Mouse (Mus musculus) adrenal gland, postnatal 36 days (tissue): Measurements from ENCODE around the gene Rft1. TPM values are rescaled to one million over a fixed set of nuclear protein-coding genes. Genes with fewer than 3 reads are reported as not detected.
A peak's percentile ranks its signal among the peaks of the same experiment; 100 is the strongest.
"Not testable (repeated sequence)": the region's sequence is repeated elsewhere in the genome, so short reads cannot be mapped to it uniquely, and the experiment has no call there.

Experiments used
- DNase-seq, 2 experiments: peaks; one replicate each; pipeline ENCODE4 v3.0.0; 2021; ENCODE audit warnings: mixed read lengths in 1 of 2
- total RNA-seq, 2 experiments: library from RNA; stranded (reverse); gene quantifications; 2 replicates each; pipeline ENCODE4 v1.2.3; 2021

The Rft1 gene
- total RNA-seq, 2 experiments from 2014 or later, result 25.5 to 33.2 TPM

GRCm38 (mm10) chr14:30671986-30672312, 17.8 kb downstream of the Rft1 start:
- DNase-seq, result peak; percentile 90 to 92

- DNase-seq, result no peak
Measured at GRCm38 (mm10) chr14:30674947-30675346, 20.8 kb downstream of the Rft1 start.

- DNase-seq, result peak; percentile 68 to 69
Measured at GRCm38 (mm10) chr14:30682131-30682530, 28.0 kb downstream of the Rft1 start.

- no peak for DNase-seq
Measured at GRCm38 (mm10) chr14:30690685-30691084, 36.5 kb downstream of the Rft1 start.

- DNase-seq, result peak; percentile 50 to 61
Measured at GRCm38 (mm10) chr14:30692439-30692838, 38.3 kb downstream of the Rft1 start.

- DNase-seq, result no peak
Measured at GRCm38 (mm10) chr14:30694786-30695185, 40.6 kb downstream of the Rft1 start.

GRCm38 (mm10) chr14:30695609-30696008, 41.4 kb downstream of the Rft1 start:
- peak; percentile 92 for DNase-seq

GRCm38 (mm10) chr14:30697407-30698052, 43.4 kb downstream of the Rft1 start:
- no peak for DNase-seq

GRCm38 (mm10) chr14:30699656-30700055, 45.5 kb downstream of the Rft1 start:
- peak; percentile 75 to 81 for DNase-seq

GRCm38 (mm10) chr14:30702512-30702911, 48.4 kb downstream of the Rft1 start:
- DNase-seq, result no peak

- DNase-seq, result no peak
Measured at GRCm38 (mm10) chr14:30703079-30703478, 48.9 kb downstream of the Rft1 start.

GRCm38 (mm10) chr14:30704098-30704855, 50.1 kb downstream of the Rft1 start:
- DNase-seq, result no peak

GRCm38 (mm10) chr14:30711892-30712291, 57.7 kb downstream of the Rft1 start:
- no peak for DNase-seq

- DNase-seq, result no peak
Measured at GRCm38 (mm10) chr14:30713769-30714168, 59.6 kb downstream of the Rft1 start.

GRCm38 (mm10) chr14:30714799-30715617, 60.8 kb downstream of the Rft1 start, which contains the start of gene Sfmbt1:
Gene Sfmbt1 (plus strand): TSS chr14:30714849.
- DNase-seq, result peak; percentile 48 to 61

GRCm38 (mm10) chr14:30715618-30716050, 61.5 kb downstream of the Rft1 start:
- peak; percentile 90 to 92 for DNase-seq

- peak; percentile 70 to 77 for DNase-seq
Measured at GRCm38 (mm10) chr14:30716051-30716952, 62.1 kb downstream of the Rft1 start.

GRCm38 (mm10) chr14:30716953-30717285, 62.8 kb downstream of the Rft1 start:
- no peak for DNase-seq

GRCm38 (mm10) chr14:30718696-30719095, 64.5 kb downstream of the Rft1 start:
- DNase-seq, result not testable (repeated sequence)

- DNase-seq, result no peak
Measured at GRCm38 (mm10) chr14:30719514-30719913, 65.4 kb downstream of the Rft1 start.

- no peak for DNase-seq
Measured at GRCm38 (mm10) chr14:30721850-30722249, 67.7 kb downstream of the Rft1 start.

- no peak for DNase-seq
Measured at GRCm38 (mm10) chr14:30722406-30722805, 68.2 kb downstream of the Rft1 start.
